Mouse (Mus musculus): ENCODE measurements around the gene Hspa4l. TPM values are rescaled to one million over a fixed set of nuclear protein-coding genes. Genes with fewer than 3 reads are reported as not detected.

Hspa4l gene
- polyA plus RNA-seq, 1 experiment from 2014 or later, result 17.6 TPM

GRCm38 (mm10) chr3:40760746-40761145 is 16.5 kb downstream of the Hspa4l start:
- H3K27me3 ChIP-seq, result no peaks in the 10 kb centered on the region
- no peak for ATAC-seq (ENCODE audit: insufficient read depth)

GRCm38 (mm10) chr3:40761312-40761711 is 17.0 kb downstream of the Hspa4l start:
- Histone ChIP-seq H3K9me3 (replicated peaks) (no peaks in the 10 kb centered on the region), H3K4me3 (replicated peaks) (no peak overlapping the region), H3K9ac (no peak overlapping the region), H3K4me2 (no peak overlapping the region), H3K27me3 (no peaks in the 10 kb centered on the region), H3K36me3 (replicated peaks) (peaks cover 37% of the 10 kb centered on the region), H3K27ac (replicated peaks) (no peak overlapping the region), H3K4me1 (replicated peaks) (no peaks in the 10 kb centered on the region)
- 84% methylated on average over 2 of the region's 2 CpGs for WGBS (ENCODE audit: insufficient replicate concordance)
- ATAC-seq (ENCODE audit: insufficient read depth), result no peak

More at GRCm38 (mm10) chr3:40760746-40761145, 16.5 kb downstream of the Hspa4l start:
- H3K9me3 ChIP-seq (replicated peaks), result no peaks in the 10 kb centered on the region
- H3K4me1 ChIP-seq (replicated peaks), result no peaks in the 10 kb centered on the region
- peaks cover 37% of the 10 kb centered on the region for H3K36me3 ChIP-seq (replicated peaks)
- H3K9ac ChIP-seq, result no peak overlapping the region
- no peak overlapping the region for H3K27ac ChIP-seq (replicated peaks)
- H3K4me2 ChIP-seq, result no peak overlapping the region
- no peak overlapping the region for H3K4me3 ChIP-seq (replicated peaks)
- 81% methylated on average over 3 of the region's 3 CpGs for WGBS (ENCODE audit: insufficient replicate concordance)

- Histone ChIP-seq H3K27me3 (no peaks in the 10 kb centered on the region), H3K4me1 (replicated peaks) (peaks cover 3% of the 10 kb centered on the region), H3K4me3 (replicated peaks) (no peak overlapping the region), H3K36me3 (replicated peaks) (peaks cover 24% of the 10 kb centered on the region), H3K9ac (no peak overlapping the region), H3K27ac (replicated peaks) (no peak overlapping the region), H3K4me2 (no peak overlapping the region), H3K9me3 (replicated peaks) (no peaks in the 10 kb centered on the region)
- 87% methylated on average over 2 of the region's 2 CpGs for WGBS (ENCODE audit: insufficient replicate concordance)
- ATAC-seq (ENCODE audit: insufficient read depth), result no peak
Measured at GRCm38 (mm10) chr3:40793783-40794182, 49.5 kb downstream of the Hspa4l start.

GRCm38 (mm10) chr3:40798054-40798453 is 53.8 kb downstream of the Hspa4l start:
- Histone ChIP-seq H3K4me2 (no peak overlapping the region), H3K9me3 (replicated peaks) (no peaks in the 10 kb centered on the region), H3K9ac (no peak overlapping the region), H3K27me3 (no peaks in the 10 kb centered on the region), H3K4me3 (replicated peaks) (no peak overlapping the region), H3K4me1 (replicated peaks) (peaks cover 31% of the 10 kb centered on the region), H3K36me3 (replicated peaks) (peaks cover 16% of the 10 kb centered on the region), H3K27ac (replicated peaks) (no peak overlapping the region)
- 61% methylated on average over 1 of the region's 1 CpGs for whole genome bisulfite sequencing (ENCODE audit: insufficient replicate concordance)
- ATAC-seq (ENCODE audit: insufficient read depth), result no peak

- Histone ChIP-seq H3K4me1 (replicated peaks) (peaks cover 31% of the 10 kb centered on the region), H3K36me3 (replicated peaks) (peaks cover 18% of the 10 kb centered on the region), H3K4me2 (peak overlapping the region; percentile 85), H3K9me3 (replicated peaks) (no peaks in the 10 kb centered on the region), H3K27me3 (no peaks in the 10 kb centered on the region), H3K4me3 (replicated peaks) (peak overlapping the region; percentile 98; the same call in 1 of the 2 replicates), H3K27ac (replicated peaks) (peak overlapping the region; percentile 39; the same call in 1 of the 2 replicates), H3K9ac (peak overlapping the region; percentile 97; the same call in 1 of the 2 replicates)
- ATAC-seq (ENCODE audit: insufficient read depth), result no peak
- WGBS (ENCODE audit: insufficient replicate concordance), result 34% methylated on average over 7 of the region's 7 CpGs
Measured at GRCm38 (mm10) chr3:40798500-40798899, 54.2 kb downstream of the Hspa4l start.

GRCm38 (mm10) chr3:40799530-40800372 is 55.5 kb downstream of the Hspa4l start, which contains the start of gene Plk4:
Plk4 (plus strand) TSS chr3:40800019.
- H3K36me3 ChIP-seq (replicated peaks), result peaks cover 22% of the 10 kb centered on the region
- peak within 1 kb of the TSS; percentile 98 for H3K4me3 ChIP-seq (replicated peaks)
- H3K27me3 ChIP-seq, result no peaks in the 10 kb centered on the region
- peak within 1 kb of the TSS; percentile 85 for H3K4me2 ChIP-seq
- H3K9ac ChIP-seq, result peak within 1 kb of the TSS; percentile 97
- under 1% methylated on average over 66 of the region's 66 CpGs for WGBS (ENCODE audit: insufficient replicate concordance)
- ATAC-seq (ENCODE audit: insufficient read depth), result peak; percentile 84
- H3K27ac ChIP-seq (replicated peaks), result peak within 1 kb of the TSS; percentile 92
- H3K4me1 ChIP-seq (replicated peaks), result peaks cover 31% of the 10 kb centered on the region
- no peaks in the 10 kb centered on the region for H3K9me3 ChIP-seq (replicated peaks)

- Histone ChIP-seq H3K9me3 (replicated peaks) (no peaks in the 10 kb centered on the region), H3K4me1 (replicated peaks) (peaks cover 31% of the 10 kb centered on the region), H3K4me2 (peak overlapping the region; percentile 85), H3K36me3 (replicated peaks) (peaks cover 28% of the 10 kb centered on the region), H3K9ac (peak overlapping the region; percentile 97), H3K4me3 (replicated peaks) (peak overlapping the region; percentile 98), H3K27me3 (no peaks in the 10 kb centered on the region), H3K27ac (replicated peaks) (peak overlapping the region; percentile 92)
- WGBS (ENCODE audit: insufficient replicate concordance), result under 1% methylated on average over 37 of the region's 37 CpGs
- ATAC-seq (ENCODE audit: insufficient read depth), result peak; percentile 85
Measured at GRCm38 (mm10) chr3:40800373-40800823, 56.1 kb downstream of the Hspa4l start.

- ATAC-seq (ENCODE audit: insufficient read depth), result no peak
- no peak overlapping the region for H3K4me2 ChIP-seq
- H3K9ac ChIP-seq, result no peak overlapping the region
- peaks cover 6% of the 10 kb centered on the region for H3K4me1 ChIP-seq (replicated peaks)
- 76% methylated on average over 2 of the region's 2 CpGs for WGBS (ENCODE audit: insufficient replicate concordance)
- H3K27ac ChIP-seq (replicated peaks), result no peak overlapping the region
- H3K9me3 ChIP-seq (replicated peaks), result no peaks in the 10 kb centered on the region
- peaks cover 68% of the 10 kb centered on the region for H3K36me3 ChIP-seq (replicated peaks)
- no peaks in the 10 kb centered on the region for H3K27me3 ChIP-seq
- no peak overlapping the region for H3K4me3 ChIP-seq (replicated peaks)
Measured at GRCm38 (mm10) chr3:40806871-40807270, 62.6 kb downstream of the Hspa4l start.

- H3K27ac ChIP-seq (replicated peaks), result no peak overlapping the region
- H3K27me3 ChIP-seq, result no peaks in the 10 kb centered on the region
- H3K4me3 ChIP-seq (replicated peaks), result no peak overlapping the region
- H3K4me2 ChIP-seq, result no peak overlapping the region
- H3K9me3 ChIP-seq (replicated peaks), result no peaks in the 10 kb centered on the region
- H3K36me3 ChIP-seq (replicated peaks), result peaks cover 74% of the 10 kb centered on the region
- H3K4me1 ChIP-seq (replicated peaks), result no peaks in the 10 kb centered on the region
- 90% methylated on average over 10 of the region's 10 CpGs for WGBS (ENCODE audit: insufficient replicate concordance)
- ATAC-seq (ENCODE audit: insufficient read depth), result no peak
- H3K9ac ChIP-seq, result no peak overlapping the region
Measured at GRCm38 (mm10) chr3:40808686-40809085, 64.4 kb downstream of the Hspa4l start.

GRCm38 (mm10) chr3:40809894-40810293 is 65.6 kb downstream of the Hspa4l start:
- peaks cover 80% of the 10 kb centered on the region for H3K36me3 ChIP-seq (replicated peaks)
- no peak for ATAC-seq (ENCODE audit: insufficient read depth)

GRCm38 (mm10) chr3:40813275-40813674 is 69.0 kb downstream of the Hspa4l start:
- no peak overlapping the region for H3K4me2 ChIP-seq
- no peaks in the 10 kb centered on the region for H3K4me1 ChIP-seq (replicated peaks)
- no peak overlapping the region for H3K27ac ChIP-seq (replicated peaks)
- peaks cover 80% of the 10 kb centered on the region for H3K36me3 ChIP-seq (replicated peaks)
- no peak overlapping the region for H3K4me3 ChIP-seq (replicated peaks)
- ATAC-seq (ENCODE audit: insufficient read depth), result no peak
- no peak overlapping the region for H3K9ac ChIP-seq
- WGBS (ENCODE audit: insufficient replicate concordance), result 90% methylated on average over 2 of the region's 2 CpGs
- no peaks in the 10 kb centered on the region for H3K9me3 ChIP-seq (replicated peaks)
- H3K27me3 ChIP-seq, result no peaks in the 10 kb centered on the region

More at GRCm38 (mm10) chr3:40809894-40810293, 65.6 kb downstream of the Hspa4l start:
- no peak overlapping the region for H3K27ac ChIP-seq (replicated peaks)
- no peaks in the 10 kb centered on the region for H3K9me3 ChIP-seq (replicated peaks)
- no peak overlapping the region for H3K4me2 ChIP-seq
- 86% methylated on average over 2 of the region's 2 CpGs for WGBS (ENCODE audit: insufficient replicate concordance)
- H3K4me1 ChIP-seq (replicated peaks), result no peaks in the 10 kb centered on the region
- no peak overlapping the region for H3K9ac ChIP-seq
- H3K4me3 ChIP-seq (replicated peaks), result no peak overlapping the region
- no peaks in the 10 kb centered on the region for H3K27me3 ChIP-seq

All from liver, embryonic 15.5 days (tissue).